Mouse (Mus musculus) lung, postnatal 14 days (tissue): ENCODE measurements at regions not wholly inside any gene's neighbourhood (a gene's known extent, or its start where the extent isn't known, plus 50 kb on each side); places are given as distances from the start of the nearest gene placed in this dataset.

Experiments
- DNase-seq: peaks from one replicate; pipeline ENCODE4 v3.0.0; 2021

- no peak for DNase-seq
Observed at GRCm38 (mm10) chr14:9161336-9161735, 495.3 kb upstream of the 4930452B06Rik start.

GRCm38 (mm10) chr14:9157941-9158340 is 491.9 kb upstream of the 4930452B06Rik start:
- DNase-seq: no peak

GRCm38 (mm10) chr14:9150841-9151240 is 484.8 kb upstream of the 4930452B06Rik start:
- no peak for DNase-seq

DNA sequence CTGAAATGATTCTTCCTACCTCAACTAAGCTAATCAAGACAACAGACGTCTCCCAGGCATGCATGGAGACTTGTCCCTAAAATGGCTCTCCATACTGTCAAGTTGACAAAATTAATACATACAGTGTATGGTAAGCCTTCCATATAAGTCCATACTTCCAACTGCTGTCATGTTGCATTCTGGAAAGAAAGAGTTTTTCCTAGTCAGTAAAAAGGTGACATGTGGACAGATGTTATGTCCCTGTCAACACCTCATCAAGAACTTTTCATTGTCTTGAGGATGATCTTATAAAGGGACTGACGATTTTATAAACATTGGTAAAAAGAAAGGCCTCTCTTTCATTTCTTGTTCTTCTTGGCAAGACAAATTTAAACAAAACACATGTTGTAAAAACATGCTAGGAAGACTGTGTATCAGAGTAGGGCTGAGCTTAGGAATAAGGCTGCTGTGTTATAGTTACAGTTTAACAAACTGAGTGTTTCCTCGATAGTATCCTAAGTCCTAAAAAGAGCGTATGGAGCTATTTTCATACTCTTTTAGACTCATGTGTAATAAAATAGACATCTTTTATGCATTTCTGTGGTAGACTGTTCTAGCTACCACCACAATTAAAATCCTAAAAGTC is 480.7 kb upstream of the 4930452B06Rik start:
- peak; percentile 14 for DNase-seq

DNA sequence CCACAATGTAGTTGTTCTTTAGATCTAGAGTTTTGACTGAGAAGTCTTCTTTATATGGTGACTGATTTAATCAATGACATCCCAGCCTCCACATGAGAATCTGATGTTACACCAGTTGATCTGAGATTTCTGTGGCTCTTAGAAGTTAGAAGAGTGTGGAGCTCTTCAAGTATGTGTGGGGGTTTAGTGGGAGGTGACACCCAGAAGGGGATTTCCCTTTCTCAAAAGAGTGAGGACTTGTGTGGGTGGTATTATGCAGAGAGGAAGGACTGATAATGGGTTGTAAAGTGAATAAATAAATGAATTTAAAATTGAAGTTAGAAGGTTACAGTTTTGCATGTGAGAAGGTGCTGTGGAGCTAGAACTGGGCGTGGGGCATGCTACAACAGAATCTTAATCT is 439.7 kb upstream of the 4930452B06Rik start:
- no peak for DNase-seq

GRCm38 (mm10) chr14:9089625-9090326 is 423.7 kb upstream of the 4930452B06Rik start:
- no peak for DNase-seq

DNA sequence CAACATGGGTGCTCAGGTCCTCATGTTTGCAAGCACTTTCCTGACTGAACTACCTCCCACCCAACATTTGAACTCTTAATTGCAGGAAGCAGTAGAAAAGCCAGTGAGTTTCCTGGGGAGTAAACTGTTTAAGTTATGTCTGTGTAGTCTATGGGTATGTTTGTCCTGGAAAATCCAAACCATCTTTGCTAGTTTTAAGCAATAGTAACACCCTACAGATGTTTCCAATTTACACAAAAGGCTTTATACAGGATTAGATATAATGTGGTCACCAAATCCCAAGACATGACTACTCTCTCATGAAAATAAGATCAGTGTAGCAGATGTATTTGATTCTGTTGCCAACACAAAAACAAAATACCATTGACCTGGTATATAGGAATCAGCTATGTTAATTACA is 421.1 kb upstream of the 4930452B06Rik start:
- no peak for DNase-seq

DNA sequence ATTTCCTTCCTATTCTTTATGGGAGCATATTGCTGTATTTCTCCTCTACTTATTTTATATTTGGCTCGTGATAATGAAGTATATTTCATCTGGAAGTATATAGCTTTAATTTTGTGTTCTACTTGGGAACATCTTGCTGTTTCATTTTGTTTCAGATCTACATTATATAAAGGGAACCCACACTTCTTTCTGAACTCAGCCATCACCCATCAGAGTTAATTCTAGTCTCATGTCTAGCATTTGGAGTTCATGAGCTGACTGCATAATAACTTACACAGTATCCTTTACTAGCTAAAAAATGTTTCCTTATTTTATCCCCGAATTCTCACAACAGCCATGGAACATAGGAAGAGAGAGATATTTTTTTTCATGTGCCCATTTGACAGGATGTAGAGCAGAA is 413.6 kb upstream of the 4930452B06Rik start:
- no peak for DNase-seq

GRCm38 (mm10) chr14:9079014-9079413 is 413.0 kb upstream of the 4930452B06Rik start:
- DNase-seq: no peak

DNA sequence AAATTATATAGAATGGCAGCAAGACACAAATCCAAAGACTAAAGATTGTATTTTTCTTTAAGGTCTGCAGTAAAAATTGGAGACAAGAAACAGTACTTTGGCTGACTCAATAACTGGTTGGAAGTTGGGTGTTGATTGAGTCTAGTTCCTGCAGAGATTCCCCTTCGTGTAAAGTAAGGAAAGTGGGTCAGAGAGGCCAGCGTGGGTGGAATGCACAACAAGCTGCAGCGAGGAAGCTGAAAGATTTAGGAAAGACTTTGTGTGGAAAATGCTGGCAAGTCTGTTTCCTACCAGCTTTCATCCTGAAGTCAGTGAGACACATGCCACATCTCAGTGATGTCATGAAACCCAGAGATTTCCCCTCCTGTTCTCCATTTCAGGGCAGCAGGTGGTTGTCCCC is 405.1 kb upstream of the 4930452B06Rik start:
- no peak for DNase-seq

- DNase-seq: no peak
Observed at GRCm38 (mm10) chr14:9060058-9060457, 394.0 kb upstream of the 4930452B06Rik start.

GRCm38 (mm10) chr14:9028811-9029210 is 362.8 kb upstream of the 4930452B06Rik start:
- no peak for DNase-seq

GRCm38 (mm10) chr14:9015826-9016225 is 349.8 kb upstream of the 4930452B06Rik start:
- DNase-seq: no peak

GRCm38 (mm10) chr14:9003034-9003433 is 337.0 kb upstream of the 4930452B06Rik start:
- no peak for DNase-seq

DNA sequence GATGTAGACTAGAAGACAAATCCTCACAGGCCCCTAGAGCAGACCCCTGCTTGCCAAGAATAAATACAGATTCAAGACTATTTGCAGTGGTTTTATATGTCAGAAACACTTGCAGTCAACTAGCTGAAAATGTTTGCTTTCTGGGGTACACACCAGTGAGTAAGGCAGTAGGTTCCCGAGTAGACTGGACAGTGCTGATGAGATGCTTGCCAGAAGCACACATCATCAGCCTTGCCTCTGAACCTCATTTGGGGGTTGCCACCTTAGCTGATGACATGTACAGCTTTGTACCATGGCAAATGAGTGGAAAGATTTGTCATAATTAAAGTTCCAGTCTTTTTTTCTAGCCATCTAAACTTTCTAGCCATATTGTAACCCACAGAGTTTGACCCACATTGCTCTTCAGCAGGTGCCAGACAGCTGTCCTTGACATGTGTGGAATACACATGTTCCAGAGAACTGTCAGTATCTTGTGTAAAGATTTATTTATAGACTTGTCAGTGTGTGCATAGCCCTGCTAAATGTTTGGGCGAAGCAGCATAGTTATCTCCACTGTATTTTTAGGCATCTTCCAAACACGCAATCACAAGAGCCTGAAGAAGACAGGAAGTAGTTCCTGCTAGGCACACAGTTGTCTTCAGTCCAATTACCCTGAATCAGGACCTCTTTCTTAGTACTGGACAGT is 334.5 kb upstream of the 4930452B06Rik start:
- no peak for DNase-seq

DNA sequence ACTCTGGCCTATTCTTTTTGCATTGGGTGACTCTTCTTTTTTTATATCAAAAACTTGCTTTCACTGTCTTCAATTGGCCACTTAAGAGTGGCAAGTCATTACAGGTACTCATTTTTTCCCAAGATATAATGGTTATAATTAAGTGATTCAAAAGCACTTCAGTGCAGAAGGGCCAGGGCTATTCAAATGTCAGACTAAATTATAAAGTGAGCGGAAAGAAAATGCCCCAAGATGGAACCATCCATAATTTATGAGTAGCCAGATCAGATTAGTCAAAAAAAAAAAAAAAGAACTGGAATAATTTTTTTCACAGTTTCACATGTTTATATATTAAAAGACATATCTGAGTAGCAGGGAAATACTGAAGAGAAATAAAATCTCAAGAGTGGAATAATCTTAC is 333.8 kb upstream of the 4930452B06Rik start:
- no peak for DNase-seq

DNA sequence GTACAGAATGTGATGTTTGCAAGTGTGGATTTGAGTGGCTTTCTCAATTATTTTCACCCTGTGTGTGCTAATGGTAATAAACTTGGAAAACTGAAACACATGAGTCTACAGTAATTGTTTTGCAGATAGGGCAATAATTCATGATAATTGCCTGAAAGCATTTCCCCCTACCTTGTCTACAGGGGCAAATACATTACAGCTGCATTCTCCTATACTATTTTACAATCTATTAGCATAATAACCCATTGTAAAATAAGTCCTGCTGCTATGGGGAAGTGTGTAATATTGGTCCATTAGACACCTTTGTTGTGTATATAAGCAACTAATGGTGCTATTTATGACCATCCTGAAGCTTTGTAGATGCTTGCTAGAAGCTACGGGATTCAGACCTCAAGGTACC is 327.4 kb upstream of the 4930452B06Rik start:
- no peak for DNase-seq

- DNase-seq: no peak
Observed at GRCm38 (mm10) chr14:8985086-8985793, 319.2 kb upstream of the 4930452B06Rik start.

- DNase-seq: no peak
Observed at GRCm38 (mm10) chr14:8961554-8961953, 295.5 kb upstream of the 4930452B06Rik start.

GRCm38 (mm10) chr14:8952853-8953397 is 286.9 kb upstream of the 4930452B06Rik start:
- peak; percentile 47 for DNase-seq

GRCm38 (mm10) chr14:8948751-8949150 is 282.7 kb upstream of the 4930452B06Rik start:
- no peak for DNase-seq

GRCm38 (mm10) chr14:8946851-8947625 is 281.0 kb upstream of the 4930452B06Rik start:
- no peak for DNase-seq
